Mouse (Mus musculus): ENCODE data around the gene Mal. TPM values are rescaled to one million over a fixed set of nuclear protein-coding genes. Genes with fewer than 3 reads are reported as not detected.

The Mal gene
- 26.4 and 62.1 TPM in 2 replicates for polyA plus RNA-seq (2015; fragmentation: Nextera tagmentation; extraction: Ambion mirVana)

GRCm38 (mm10) chr2:127656086-127656720 lies at the start of gene Mal:
Mal (minus strand) TSS chr2:127656695.
- Histone ChIP-seq H3K9me3 (no peaks in the 10 kb centered on the region), H3K27me3 (replicated peaks) (peaks cover 44% of the 10 kb centered on the region), H3K9ac (peak within 1 kb of the TSS; percentile 16; the same call in 1 of the 2 replicates), H3K4me2 (peak within 1 kb of the TSS; percentile 89), H3K27ac (no peak within 1 kb of the TSS), H3K4me3 (replicated peaks) (peak within 1 kb of the TSS; percentile 45), H3K36me3 (no peaks in the 10 kb centered on the region), H3K4me1 (peaks cover 8% of the 10 kb centered on the region; the same call in 1 of the 2 replicates)
- no peak for ATAC-seq (ENCODE audit: insufficient read depth, low FRiP score, low read depth)
- 1% methylated on average over 43 of the region's 43 CpGs for WGBS

DNA sequence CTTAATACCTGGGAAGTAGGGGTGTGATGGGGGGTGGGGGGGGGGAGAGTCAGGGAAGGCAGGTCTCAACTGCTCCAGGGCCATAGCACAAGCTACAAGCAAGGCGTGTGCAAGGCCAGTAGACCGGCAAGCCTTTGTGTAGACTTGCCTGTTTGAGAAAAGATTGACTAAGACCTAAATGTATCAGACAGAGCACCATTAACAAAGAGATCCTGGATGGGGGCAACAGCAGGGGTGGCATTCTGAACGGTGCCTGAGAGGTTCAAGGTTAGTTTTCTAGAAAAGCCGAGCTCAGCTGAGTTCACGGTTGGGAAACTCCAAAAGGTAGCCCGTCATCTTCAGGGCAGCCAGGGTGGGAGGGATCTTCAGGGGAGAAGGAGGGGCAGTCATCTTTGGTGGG lies 48.8 kb upstream of the Mal start:
- no peak for ATAC-seq (ENCODE audit: insufficient read depth, low FRiP score, low read depth)
- Histone ChIP-seq H3K9me3 (no peaks in the 10 kb centered on the region), H3K4me1 (no peaks in the 10 kb centered on the region), H3K9ac (no peak overlapping the region), H3K27ac (no peak overlapping the region), H3K36me3 (no peaks in the 10 kb centered on the region), H3K27me3 (replicated peaks) (no peaks in the 10 kb centered on the region), H3K4me3 (replicated peaks) (no peak overlapping the region), H3K4me2 (no peak overlapping the region)
- 83% methylated on average over 6 of the region's 6 CpGs for WGBS

DNA sequence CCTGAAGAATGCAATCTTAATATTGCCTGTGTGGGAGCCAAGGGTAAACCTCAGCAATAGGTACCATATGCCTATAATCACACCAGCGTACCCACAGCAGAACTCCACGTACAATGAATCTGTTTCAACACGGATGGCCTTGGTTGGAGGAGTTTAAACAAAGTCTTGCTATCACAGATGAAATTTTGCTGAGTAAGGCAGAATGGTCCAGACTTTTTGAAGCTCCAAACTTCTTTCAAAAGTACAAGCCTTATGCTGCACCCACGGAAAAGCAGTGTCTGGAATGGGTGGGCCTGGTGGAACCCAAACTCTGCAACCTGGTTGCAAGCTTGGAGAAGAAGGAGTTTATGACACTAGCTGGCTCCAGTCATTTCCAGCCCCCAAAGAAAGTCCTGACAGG lies 32.7 kb upstream of the Mal start:
- Histone ChIP-seq H3K36me3 (no peaks in the 10 kb centered on the region), H3K9me3 (no peaks in the 10 kb centered on the region), H3K27ac (no peak overlapping the region), H3K4me2 (no peak overlapping the region), H3K4me1 (no peaks in the 10 kb centered on the region), H3K4me3 (replicated peaks) (no peak overlapping the region), H3K9ac (no peak overlapping the region), H3K27me3 (replicated peaks) (no peaks in the 10 kb centered on the region)
- ATAC-seq (ENCODE audit: insufficient read depth, low FRiP score, low read depth), result no peak
- 81% methylated on average over 4 of the region's 4 CpGs for WGBS

- Histone ChIP-seq H3K4me1 (no peaks in the 10 kb centered on the region), H3K27ac (no peak overlapping the region), H3K36me3 (no peaks in the 10 kb centered on the region), H3K4me3 (replicated peaks) (no peak overlapping the region), H3K9me3 (no peaks in the 10 kb centered on the region), H3K27me3 (replicated peaks) (no peaks in the 10 kb centered on the region), H3K4me2 (no peak overlapping the region), H3K9ac (no peak overlapping the region)
- WGBS, result 36% methylated on average over 12 of the region's 12 CpGs
- peak; percentile 58; the same call in 1 of the 2 replicates for ATAC-seq (ENCODE audit: insufficient read depth, low FRiP score, low read depth)
Measured at GRCm38 (mm10) chr2:127683687-127684331, 27.3 kb upstream of the Mal start.

GRCm38 (mm10) chr2:127667843-127668506 lies 11.5 kb upstream of the Mal start:
- no peak overlapping the region for H3K4me3 ChIP-seq (replicated peaks)
- no peaks in the 10 kb centered on the region for H3K27me3 ChIP-seq (replicated peaks)
- H3K36me3 ChIP-seq, result no peaks in the 10 kb centered on the region
- H3K4me1 ChIP-seq, result no peaks in the 10 kb centered on the region
- 21% methylated on average over 2 of the region's 2 CpGs for WGBS
- no peak overlapping the region for H3K9ac ChIP-seq
- ATAC-seq (ENCODE audit: insufficient read depth, low FRiP score, low read depth), result no peak
- no peak overlapping the region for H3K4me2 ChIP-seq
- H3K27ac ChIP-seq, result no peak overlapping the region
- no peaks in the 10 kb centered on the region for H3K9me3 ChIP-seq

GRCm38 (mm10) chr2:127667015-127667414 lies 10.5 kb upstream of the Mal start:
- H3K36me3 ChIP-seq, result no peaks in the 10 kb centered on the region
- H3K9me3 ChIP-seq, result no peaks in the 10 kb centered on the region
- no peaks in the 10 kb centered on the region for H3K27me3 ChIP-seq (replicated peaks)
- H3K9ac ChIP-seq, result no peak overlapping the region
- no peaks in the 10 kb centered on the region for H3K4me1 ChIP-seq
- H3K4me3 ChIP-seq (replicated peaks), result no peak overlapping the region
- no peak for ATAC-seq (ENCODE audit: insufficient read depth, low FRiP score, low read depth)
- H3K4me2 ChIP-seq, result no peak overlapping the region
- no peak overlapping the region for H3K27ac ChIP-seq

DNA sequence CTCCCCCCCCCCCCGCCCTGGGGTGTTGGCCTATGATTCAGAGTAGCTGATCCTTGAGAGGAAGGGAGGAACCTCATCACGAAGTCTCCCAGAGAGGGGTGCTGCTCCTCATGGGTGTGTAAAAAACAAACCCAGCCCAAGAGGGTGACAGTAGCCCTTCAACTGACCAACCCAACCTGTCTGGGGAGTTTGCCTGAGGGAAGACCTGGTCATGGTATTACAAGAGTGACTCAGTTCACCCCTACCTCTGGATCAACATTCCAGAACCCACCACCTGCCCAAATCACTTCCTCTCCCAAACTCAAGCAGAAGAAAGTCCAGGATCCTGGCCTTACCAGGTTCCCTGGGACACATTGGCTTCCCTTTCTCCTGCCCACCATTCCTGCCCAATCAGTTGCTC lies 6.2 kb upstream of the Mal start:
- Histone ChIP-seq H3K4me2 (no peak overlapping the region), H3K27me3 (replicated peaks) (peaks cover 2% of the 10 kb centered on the region), H3K36me3 (no peaks in the 10 kb centered on the region), H3K27ac (no peak overlapping the region), H3K9ac (no peak overlapping the region), H3K9me3 (no peaks in the 10 kb centered on the region), H3K4me1 (no peaks in the 10 kb centered on the region), H3K4me3 (replicated peaks) (no peak overlapping the region)
- no peak for ATAC-seq (ENCODE audit: insufficient read depth, low FRiP score, low read depth)
- WGBS, result 27% methylated on average over 2 of the region's 2 CpGs

DNA sequence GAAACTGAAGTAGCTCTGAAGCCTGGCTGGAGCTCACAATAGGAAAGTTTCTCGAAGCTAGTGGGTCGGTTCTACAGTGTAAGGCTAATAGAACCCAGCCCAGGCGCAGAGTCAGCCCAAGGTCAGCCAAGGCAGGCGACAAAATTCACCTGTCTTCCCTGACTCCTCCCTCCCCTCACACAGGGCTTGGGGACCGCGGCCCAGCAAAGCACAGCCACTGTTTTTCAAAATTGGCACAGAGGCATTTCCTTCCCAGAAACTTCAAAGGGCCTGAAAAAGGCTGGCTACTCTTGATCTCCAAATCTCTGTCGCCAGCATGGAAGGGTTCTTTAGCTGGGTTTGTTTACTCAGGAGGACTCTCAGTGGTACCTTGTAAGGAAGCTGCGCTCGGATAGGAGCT lies 1.1 kb downstream of the Mal start:
- Histone ChIP-seq H3K27me3 (replicated peaks) (peaks cover 44% of the 10 kb centered on the region), H3K9ac (no peak overlapping the region), H3K4me1 (peaks cover 8% of the 10 kb centered on the region; the same call in 1 of the 2 replicates), H3K4me3 (replicated peaks) (peak overlapping the region; percentile 45), H3K4me2 (peak overlapping the region; percentile 89), H3K9me3 (no peaks in the 10 kb centered on the region), H3K27ac (no peak overlapping the region), H3K36me3 (no peaks in the 10 kb centered on the region)
- ATAC-seq (ENCODE audit: insufficient read depth, low FRiP score, low read depth), result no peak
- 6% methylated on average over 9 of the region's 9 CpGs for WGBS

DNA sequence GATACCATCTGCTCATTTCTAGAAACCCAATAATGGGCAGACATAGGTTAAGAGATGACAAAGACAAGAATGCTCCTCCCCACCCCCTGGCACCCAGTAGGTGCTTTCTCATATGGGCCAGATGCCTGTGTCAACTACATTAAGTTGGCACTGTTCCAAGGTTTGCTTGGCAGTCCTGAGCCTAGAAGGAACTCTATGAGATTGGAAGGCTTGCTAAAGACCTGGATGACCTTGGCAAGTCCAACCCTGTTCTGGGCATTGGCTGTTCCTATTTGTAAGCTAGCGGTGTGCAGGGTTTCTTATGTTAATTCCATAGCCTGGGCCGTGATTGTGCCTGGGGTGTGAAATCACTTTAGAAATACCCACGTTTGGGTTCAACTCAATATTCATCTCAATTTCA lies 1.7 kb downstream of the Mal start:
- H3K27me3 ChIP-seq (replicated peaks), result peaks cover 44% of the 10 kb centered on the region
- peaks cover 8% of the 10 kb centered on the region; the same call in 1 of the 2 replicates for H3K4me1 ChIP-seq
- H3K27ac ChIP-seq, result no peak overlapping the region
- H3K4me3 ChIP-seq (replicated peaks), result no peak overlapping the region
- 58% methylated on average over 3 of the region's 3 CpGs for WGBS
- no peaks in the 10 kb centered on the region for H3K9me3 ChIP-seq
- no peak overlapping the region for H3K9ac ChIP-seq
- H3K36me3 ChIP-seq, result no peaks in the 10 kb centered on the region
- H3K4me2 ChIP-seq, result 0 out of 2 replicates have a peak overlapping the region, but pooled peaks have one; percentile 89
- no peak for ATAC-seq (ENCODE audit: insufficient read depth, low FRiP score, low read depth)

GRCm38 (mm10) chr2:127652805-127653204 lies 3.7 kb downstream of the Mal start:
- ATAC-seq (ENCODE audit: insufficient read depth, low FRiP score, low read depth), result no peak
- Histone ChIP-seq H3K9me3 (no peaks in the 10 kb centered on the region), H3K27me3 (replicated peaks) (peaks cover 43% of the 10 kb centered on the region), H3K4me2 (no peak overlapping the region), H3K9ac (no peak overlapping the region), H3K4me1 (peaks cover 8% of the 10 kb centered on the region; the same call in 1 of the 2 replicates), H3K27ac (no peak overlapping the region), H3K36me3 (no peaks in the 10 kb centered on the region), H3K4me3 (replicated peaks) (no peak overlapping the region)
- WGBS, result 84% methylated on average over 2 of the region's 2 CpGs

GRCm38 (mm10) chr2:127652335-127652734 lies 4.2 kb downstream of the Mal start:
- Histone ChIP-seq H3K36me3 (no peaks in the 10 kb centered on the region), H3K4me1 (peaks cover 8% of the 10 kb centered on the region; the same call in 1 of the 2 replicates), H3K9me3 (no peaks in the 10 kb centered on the region), H3K4me2 (no peak overlapping the region), H3K9ac (no peak overlapping the region), H3K27me3 (replicated peaks) (peaks cover 38% of the 10 kb centered on the region), H3K27ac (no peak overlapping the region), H3K4me3 (replicated peaks) (no peak overlapping the region)
- ATAC-seq (ENCODE audit: insufficient read depth, low FRiP score, low read depth), result no peak

DNA sequence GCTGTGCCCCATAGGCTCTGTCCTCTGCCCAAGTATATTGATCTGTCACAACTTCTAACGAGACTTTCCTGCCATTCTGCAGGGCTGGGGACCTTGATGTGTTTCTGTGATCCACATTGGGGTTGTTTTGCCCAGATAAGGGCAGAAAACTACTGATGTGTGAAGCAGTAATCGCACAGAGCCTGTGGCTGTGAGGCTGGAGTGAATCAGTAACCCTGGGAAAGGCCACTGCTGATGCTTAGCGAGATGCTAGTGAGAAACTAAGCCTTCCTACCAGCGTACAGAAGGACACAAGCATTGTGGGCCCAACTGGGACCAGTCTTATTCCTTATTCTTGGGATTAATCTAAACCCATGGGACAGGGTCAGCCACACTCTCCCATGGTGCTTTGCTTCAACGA lies 4.9 kb downstream of the Mal start:
- H3K4me1 ChIP-seq, result peaks cover 8% of the 10 kb centered on the region; the same call in 1 of the 2 replicates
- no peak overlapping the region for H3K9ac ChIP-seq
- H3K27me3 ChIP-seq (replicated peaks), result peaks cover 33% of the 10 kb centered on the region
- 78% methylated on average over 5 of the region's 5 CpGs for WGBS
- H3K27ac ChIP-seq, result no peak overlapping the region
- no peak for ATAC-seq (ENCODE audit: insufficient read depth, low FRiP score, low read depth)
- H3K36me3 ChIP-seq, result no peaks in the 10 kb centered on the region
- H3K4me3 ChIP-seq (replicated peaks), result no peak overlapping the region
- no peak overlapping the region for H3K4me2 ChIP-seq
- no peaks in the 10 kb centered on the region for H3K9me3 ChIP-seq

All from stomach, embryonic 15.5 days (tissue).